In the genomic region with DNA sequence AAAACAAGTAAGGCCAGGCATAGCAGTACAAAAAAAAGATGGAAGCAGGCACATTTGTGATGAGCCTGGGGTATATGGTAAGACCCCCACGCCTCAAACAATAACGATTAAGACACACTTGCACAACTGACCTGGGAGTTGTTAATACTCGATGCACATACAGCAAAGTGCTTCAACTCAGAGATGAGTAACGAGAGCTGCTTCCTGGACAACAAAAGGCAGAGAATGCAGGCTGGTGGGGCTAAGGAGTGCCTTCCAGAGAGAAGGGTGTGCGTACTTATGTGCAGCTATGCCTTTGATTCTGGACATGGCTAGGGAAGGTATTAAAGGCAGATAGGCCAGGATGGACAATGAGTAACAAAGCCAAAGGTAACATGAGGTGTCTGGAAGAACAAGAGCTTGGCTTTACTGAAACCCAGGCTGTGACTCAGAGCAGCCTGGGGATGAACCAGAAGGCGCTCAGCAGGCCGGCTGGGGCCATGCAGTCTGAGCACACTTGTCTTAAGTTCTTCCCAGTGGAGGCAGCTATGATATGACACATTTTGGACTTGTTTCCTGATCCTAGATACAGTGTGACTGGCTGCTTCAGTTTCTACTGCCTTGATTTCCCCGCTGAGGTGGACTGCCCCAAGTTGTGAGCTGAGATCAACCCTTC, we compare ENCODE assay signal across 21 mouse cellular contexts.
DNase-seq lines count a peak whose midpoint lies in the region; ATAC-seq and TF ChIP-seq lines count a peak whose summit lies in the region.
"Had no signal": no experiment of that assay in that cellular context is flagged by ENCODE, and none has a peak within 500 bp of the region (broad histone marks: within the 10 kb centered on the region; RNA-seq: fewer than 3 reads in every experiment).

No protein-coding gene starts in this region.

- WGBS in hindbrain, embryonic 10.5 days = 73% methylated on average over 8 of the region's 8 CpGs
- WGBS in hindbrain, postnatal 0 days = 72% methylated on average over 8 of the region's 8 CpGs
- WGBS in limb, embryonic 13.5 days = 70% methylated on average over 8 of the region's 8 CpGs
- 76% methylated on average over 8 of the region's 8 CpGs for WGBS in kidney, embryonic 16.5 days

- H3K9me3 ChIP-seq in hindbrain, embryonic 10.5 days = no peaks in the 10 kb centered on the region; the same call in 1 of the 2 replicates
- peaks cover 4% of the 10 kb centered on the region; the same call in 1 of the 2 replicates for H3K9me3 ChIP-seq in hindbrain, postnatal 0 days (ENCODE audit: low read length)
- H3K9me3 ChIP-seq in limb, embryonic 13.5 days = 0 out of 2 replicates have a peak, but pooled peaks cover 5% of the 10 kb centered on the region
- no peaks in the 10 kb centered on the region for H3K9me3 ChIP-seq in kidney, embryonic 16.5 days (ENCODE audit: low read length)
- H3K9me3 ChIP-seq: heart, embryonic 10.5 days; neural tube, embryonic 15.5 days had no signal

- DNase-seq in hindbrain, embryonic 10.5 days (ENCODE audit: low spot score) = no peak
- DNase-seq in hindbrain, postnatal 0 days (ENCODE audit: low spot score) = no peak
- peak; percentile 29 for DNase-seq in NIH3T3 (ENCODE audit: low read depth)
- peak; percentile 57 for DNase-seq in cerebellum, adult 8-10 months
- no peak for DNase-seq in ovary, adult 18-20 months (ENCODE audit: low spot score)
- DNase-seq: adrenal gland, postnatal 10 days; gastrocnemius, postnatal 25 days; heart, postnatal 10 days; kidney, postnatal 10 days; layer of hippocampus, adult 9-11 months; liver; lung, postnatal 4 days had no signal

- no peaks in the 10 kb centered on the region for H3K36me3 ChIP-seq in hindbrain, embryonic 10.5 days
- no peaks in the 10 kb centered on the region for H3K36me3 ChIP-seq in hindbrain, postnatal 0 days (ENCODE audit: insufficient read depth, low read length)
- no peaks in the 10 kb centered on the region for H3K36me3 ChIP-seq in limb, embryonic 13.5 days
- no peaks in the 10 kb centered on the region for H3K36me3 ChIP-seq in kidney, embryonic 16.5 days (ENCODE audit: insufficient read depth, low read length)
- H3K36me3 ChIP-seq: forebrain, embryonic 12.5 days; hindbrain, embryonic 13.5 days; neural tube, embryonic 15.5 days had no signal

- ATAC-seq in hindbrain, postnatal 0 days = no peak
- ATAC-seq in limb, embryonic 13.5 days (ENCODE audit: low FRiP score, low read depth) = no peak
- ATAC-seq in kidney, embryonic 16.5 days (ENCODE audit: low FRiP score, low TSS enrichment) = no peak
- ATAC-seq: intestine, postnatal 0 days had no signal

- peaks cover 21% of the 10 kb centered on the region for H3K4me1 ChIP-seq in hindbrain, embryonic 10.5 days (replicated peaks)
- no peaks in the 10 kb centered on the region for H3K4me1 ChIP-seq in hindbrain, postnatal 0 days (ENCODE audit: insufficient read depth, low read length)
- peaks cover 21% of the 10 kb centered on the region for H3K4me1 ChIP-seq in limb, embryonic 13.5 days
- H3K4me1 ChIP-seq in kidney, embryonic 16.5 days (ENCODE audit: insufficient read depth, low read length) = peaks cover 10% of the 10 kb centered on the region

- H3K9ac ChIP-seq in hindbrain, postnatal 0 days (replicated peaks; ENCODE audit: low read length) = no peak overlapping the region
- no peak overlapping the region for H3K9ac ChIP-seq in limb, embryonic 13.5 days
- H3K9ac ChIP-seq in kidney, embryonic 16.5 days (replicated peaks; ENCODE audit: low read length) = no peak overlapping the region
- H3K9ac ChIP-seq: forebrain, embryonic 12.5 days; lung, embryonic 14.5 days; neural tube, embryonic 15.5 days had no signal

- no peak overlapping the region for H3K4me3 ChIP-seq in hindbrain, embryonic 10.5 days
- no peak overlapping the region for H3K4me3 ChIP-seq in hindbrain, postnatal 0 days (ENCODE audit: low read length)
- H3K4me3 ChIP-seq in limb, embryonic 13.5 days = no peak overlapping the region
- H3K4me3 ChIP-seq in kidney, embryonic 16.5 days (ENCODE audit: low read length) = no peak overlapping the region
- H3K4me3 ChIP-seq: forebrain, embryonic 12.5 days; heart, embryonic 10.5 days; myocyte; neural tube, embryonic 15.5 days had no signal

- H3K27me3 ChIP-seq in hindbrain, embryonic 10.5 days (ENCODE audit: insufficient read depth, poor library complexity, severe bottlenecking) = peaks cover 2% of the 10 kb centered on the region; the same call in 1 of the 2 replicates
- H3K27me3 ChIP-seq in hindbrain, postnatal 0 days (ENCODE audit: insufficient read depth, low read length) = no peaks in the 10 kb centered on the region
- H3K27me3 ChIP-seq in limb, embryonic 13.5 days = peaks cover 19% of the 10 kb centered on the region; the same call in 1 of the 2 replicates
- H3K27me3 ChIP-seq in kidney, embryonic 16.5 days (ENCODE audit: insufficient read depth, low read length) = no peaks in the 10 kb centered on the region
- H3K27me3 ChIP-seq: hindbrain, embryonic 13.5 days; neural tube, embryonic 15.5 days had no signal

- TF ChIP-seq CTCF in hindbrain, postnatal 0 days (IDR thresholded peaks at IDR 0.05; ENCODE audit: low read depth) = no peak

- peak overlapping the region; percentile 53; the same call in 1 of the 2 replicates for H3K27ac ChIP-seq in hindbrain, embryonic 10.5 days
- H3K27ac ChIP-seq in hindbrain, postnatal 0 days = no peak overlapping the region
- H3K27ac ChIP-seq in limb, embryonic 13.5 days = peak overlapping the region; percentile 29; the same call in 1 of the 2 replicates
- no peak overlapping the region for H3K27ac ChIP-seq in kidney, embryonic 16.5 days (ENCODE audit: low read length)
- H3K27ac ChIP-seq: forebrain, embryonic 12.5 days; heart, embryonic 10.5 days had no signal

- H3K4me2 ChIP-seq in hindbrain, postnatal 0 days (ENCODE audit: low read depth, low read length) = no peak overlapping the region
- no peak overlapping the region for H3K4me2 ChIP-seq in limb, embryonic 13.5 days (replicated peaks)
- no peak overlapping the region for H3K4me2 ChIP-seq in kidney, embryonic 16.5 days (replicated peaks; ENCODE audit: low read depth, low read length)

Comparison
In these comparisons a context has a peak if more than half of its experiments do, and no peak if none do; other contexts are left out.
1. H3K27ac ChIP-seq: peak in hindbrain, embryonic 10.5 days (single experiment) and limb, embryonic 13.5 days (single experiment); none in hindbrain, postnatal 0 days (single experiment) and kidney, embryonic 16.5 days (single experiment).
2. DNase-seq: peak in NIH3T3 (single experiment) and cerebellum, adult 8-10 months (single experiment); none in hindbrain, embryonic 10.5 days (single experiment), hindbrain, postnatal 0 days (single experiment) and ovary, adult 18-20 months (single experiment).